Mouse (Mus musculus): ENCODE measurements at regions not wholly inside any gene's neighbourhood (a gene's known extent, or its start where the extent isn't known, plus 50 kb on each side); places are given as distances from the start of the nearest gene placed in this dataset.

DNA sequence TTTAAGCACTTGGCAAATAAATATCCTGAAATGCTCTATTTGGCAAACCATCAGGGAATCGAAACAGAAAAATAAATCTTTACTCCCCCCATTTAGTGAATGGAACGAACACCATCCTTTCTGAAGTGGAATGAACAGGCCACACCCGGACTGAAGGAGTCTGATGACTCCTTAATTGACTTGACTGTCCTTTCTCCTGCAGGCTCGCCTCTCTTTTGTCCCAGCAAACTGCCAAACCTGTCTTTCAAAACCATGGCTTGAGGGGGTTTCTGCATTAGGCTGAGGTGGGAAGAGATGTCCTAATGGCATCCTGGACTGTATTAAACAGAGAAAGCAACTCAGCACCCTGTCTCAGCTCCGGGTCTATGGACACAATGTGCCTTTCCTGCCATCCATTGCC, 234.1 kb downstream of the Ankrd50 start:
- no peak overlapping the region for H3K27ac ChIP-seq
- WGBS = 64% methylated on average over 5 of the region's 5 CpGs
- no peaks in the 10 kb centered on the region for H3K36me3 ChIP-seq
- no peaks in the 10 kb centered on the region for H3K27me3 ChIP-seq
- no peaks in the 10 kb centered on the region for H3K9me3 ChIP-seq
- H3K4me3 ChIP-seq = no peak overlapping the region
- ATAC-seq (ENCODE audit: borderline replicate concordance, extremely low read depth, low FRiP score, low TSS enrichment) = no peak
- H3K4me1 ChIP-seq = 0 out of 2 replicates have a peak, but pooled peaks cover 3% of the 10 kb centered on the region
- peak overlapping the region; percentile 12; the same call in 1 of the 2 replicates for H3K4me2 ChIP-seq
- no peak overlapping the region for H3K9ac ChIP-seq

DNA sequence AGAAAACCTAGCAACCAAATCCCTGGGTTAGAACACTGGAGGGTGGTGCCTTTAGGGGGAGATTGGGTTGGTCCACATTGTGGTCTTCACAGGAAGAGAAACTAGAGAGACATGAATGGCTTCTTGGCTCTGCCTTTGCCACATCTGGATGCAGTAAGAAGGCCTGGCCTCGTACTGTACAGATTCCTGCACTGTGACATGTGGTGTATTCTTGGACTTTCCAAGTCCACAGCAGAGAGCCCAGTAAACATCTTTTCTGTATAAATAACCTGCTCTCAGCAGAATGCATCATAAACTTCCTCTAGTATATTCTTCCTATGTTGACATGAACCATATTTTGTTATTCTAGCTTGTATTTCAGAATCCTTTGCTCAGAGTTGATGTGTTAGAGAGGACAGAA, 235.7 kb downstream of the Ankrd50 start:
- Histone ChIP-seq H3K27ac (no peak overlapping the region), H3K36me3 (no peaks in the 10 kb centered on the region), H3K9ac (no peak overlapping the region), H3K27me3 (no peaks in the 10 kb centered on the region), H3K4me3 (no peak overlapping the region), H3K4me1 (0 out of 2 replicates have a peak, but pooled peaks cover 3% of the 10 kb centered on the region), H3K4me2 (no peak overlapping the region), H3K9me3 (no peaks in the 10 kb centered on the region)
- WGBS = 50% methylated on average over 1 of the region's 1 CpGs
- ATAC-seq (ENCODE audit: borderline replicate concordance, extremely low read depth, low FRiP score, low TSS enrichment) = no peak

DNA sequence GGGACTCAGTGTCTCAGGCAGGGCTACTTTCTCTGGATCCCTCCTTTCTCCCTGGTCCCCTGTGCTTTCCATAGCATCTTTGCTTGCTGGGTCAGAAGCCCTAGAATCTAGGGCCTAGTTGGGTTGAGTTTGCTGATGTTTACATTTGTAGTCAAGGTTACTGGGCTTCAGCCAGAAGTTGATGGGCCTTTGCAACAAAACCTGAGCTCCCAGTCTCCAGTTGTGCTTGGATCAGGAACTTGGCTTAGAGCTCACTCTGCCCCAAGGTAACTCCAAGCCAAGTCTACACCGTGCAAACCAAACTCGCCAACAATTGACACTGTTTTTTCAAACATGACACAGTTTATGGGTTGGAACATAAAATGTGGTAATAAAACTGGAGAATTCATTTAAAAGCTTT, 238.2 kb downstream of the Ankrd50 start:
- no peak overlapping the region for H3K4me3 ChIP-seq
- H3K4me2 ChIP-seq = no peak overlapping the region
- H3K9ac ChIP-seq = no peak overlapping the region
- H3K27ac ChIP-seq = no peak overlapping the region
- ATAC-seq (ENCODE audit: borderline replicate concordance, extremely low read depth, low FRiP score, low TSS enrichment) = no peak
- no peaks in the 10 kb centered on the region for H3K4me1 ChIP-seq
- no peaks in the 10 kb centered on the region for H3K27me3 ChIP-seq
- H3K36me3 ChIP-seq = no peaks in the 10 kb centered on the region
- WGBS = 82% methylated on average over 2 of the region's 2 CpGs
- H3K9me3 ChIP-seq = no peaks in the 10 kb centered on the region; the same call in 1 of the 2 replicates

DNA sequence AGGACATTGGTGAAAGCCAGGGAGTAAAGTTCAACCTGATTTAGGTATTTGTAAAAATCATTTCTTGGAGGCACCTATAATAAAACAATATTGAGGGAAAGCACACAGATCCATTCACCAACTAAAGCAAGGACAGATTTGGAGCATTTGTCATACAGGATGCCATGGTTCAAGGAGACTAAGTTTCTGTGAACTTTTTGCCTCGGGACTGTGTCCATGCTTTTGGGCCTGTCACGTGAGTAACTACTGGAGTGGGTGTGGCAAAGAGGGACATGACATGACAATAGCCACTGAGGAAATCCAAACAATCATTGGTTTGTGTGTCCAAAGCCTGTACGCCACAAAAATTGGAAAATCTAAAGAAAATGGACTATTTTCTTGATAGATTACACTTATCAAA, 241.4 kb downstream of the Ankrd50 start:
- Histone ChIP-seq H3K36me3 (no peaks in the 10 kb centered on the region), H3K4me2 (no peak overlapping the region), H3K9me3 (no peaks in the 10 kb centered on the region; the same call in 1 of the 2 replicates), H3K4me3 (no peak overlapping the region), H3K4me1 (no peaks in the 10 kb centered on the region), H3K9ac (no peak overlapping the region), H3K27ac (no peak overlapping the region), H3K27me3 (no peaks in the 10 kb centered on the region)
- ATAC-seq (ENCODE audit: borderline replicate concordance, extremely low read depth, low FRiP score, low TSS enrichment) = no peak
- WGBS = 70% methylated on average over 3 of the region's 3 CpGs

DNA sequence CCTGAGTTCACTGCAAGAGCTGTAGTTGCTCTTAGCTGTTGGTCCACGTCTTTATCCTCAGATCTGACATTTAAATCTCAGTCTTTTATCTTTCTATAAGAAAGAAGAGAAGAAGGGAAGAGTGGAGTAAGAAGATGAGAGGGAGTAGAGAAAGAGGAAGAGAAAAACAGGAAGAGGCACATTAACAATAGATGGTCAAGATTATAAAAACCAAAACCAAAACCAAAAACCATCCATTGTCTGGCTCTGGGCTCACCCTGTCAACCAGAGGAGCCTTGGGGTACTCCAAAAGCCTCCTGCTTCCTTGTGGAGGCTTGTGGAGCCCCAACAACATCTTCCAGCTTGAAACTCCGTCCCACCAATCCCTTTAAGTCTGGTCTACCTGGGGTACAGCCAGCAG, 247.0 kb downstream of the Ankrd50 start:
- Histone ChIP-seq H3K4me1 (peaks cover 13% of the 10 kb centered on the region), H3K4me2 (no peak overlapping the region), H3K9ac (no peak overlapping the region), H3K27ac (no peak overlapping the region), H3K27me3 (no peaks in the 10 kb centered on the region), H3K9me3 (no peaks in the 10 kb centered on the region; the same call in 1 of the 2 replicates), H3K36me3 (no peaks in the 10 kb centered on the region), H3K4me3 (no peak overlapping the region)
- 66% methylated on average over 2 of the region's 2 CpGs for WGBS
- no peak for ATAC-seq (ENCODE audit: borderline replicate concordance, extremely low read depth, low FRiP score, low TSS enrichment)

DNA sequence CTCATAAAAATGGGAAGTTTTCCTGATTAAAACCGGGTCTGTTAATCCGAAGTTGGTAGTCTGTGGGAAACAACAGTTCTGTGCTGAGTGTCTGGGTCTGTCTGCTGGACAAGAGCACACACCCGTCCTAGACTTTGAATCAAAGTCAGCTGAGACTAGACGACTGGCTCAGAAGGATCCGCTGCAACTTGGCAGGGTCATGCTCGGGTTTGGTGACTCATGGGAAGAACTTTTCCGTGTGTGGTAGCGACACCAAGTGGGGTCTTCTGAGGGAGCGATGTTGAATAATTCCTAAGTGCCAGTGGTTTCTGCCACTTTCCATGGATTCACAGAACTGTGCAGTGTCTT, 248.9 kb downstream of the Ankrd50 start:
- WGBS = 68% methylated on average over 9 of the region's 9 CpGs
- ATAC-seq (ENCODE audit: borderline replicate concordance, extremely low read depth, low FRiP score, low TSS enrichment) = no peak
- no peaks in the 10 kb centered on the region for H3K36me3 ChIP-seq
- H3K9ac ChIP-seq = no peak overlapping the region
- H3K27me3 ChIP-seq = no peaks in the 10 kb centered on the region
- H3K9me3 ChIP-seq = no peaks in the 10 kb centered on the region
- no peak overlapping the region for H3K27ac ChIP-seq
- H3K4me1 ChIP-seq = peaks cover 24% of the 10 kb centered on the region
- no peak overlapping the region for H3K4me2 ChIP-seq
- no peak overlapping the region for H3K4me3 ChIP-seq

DNA sequence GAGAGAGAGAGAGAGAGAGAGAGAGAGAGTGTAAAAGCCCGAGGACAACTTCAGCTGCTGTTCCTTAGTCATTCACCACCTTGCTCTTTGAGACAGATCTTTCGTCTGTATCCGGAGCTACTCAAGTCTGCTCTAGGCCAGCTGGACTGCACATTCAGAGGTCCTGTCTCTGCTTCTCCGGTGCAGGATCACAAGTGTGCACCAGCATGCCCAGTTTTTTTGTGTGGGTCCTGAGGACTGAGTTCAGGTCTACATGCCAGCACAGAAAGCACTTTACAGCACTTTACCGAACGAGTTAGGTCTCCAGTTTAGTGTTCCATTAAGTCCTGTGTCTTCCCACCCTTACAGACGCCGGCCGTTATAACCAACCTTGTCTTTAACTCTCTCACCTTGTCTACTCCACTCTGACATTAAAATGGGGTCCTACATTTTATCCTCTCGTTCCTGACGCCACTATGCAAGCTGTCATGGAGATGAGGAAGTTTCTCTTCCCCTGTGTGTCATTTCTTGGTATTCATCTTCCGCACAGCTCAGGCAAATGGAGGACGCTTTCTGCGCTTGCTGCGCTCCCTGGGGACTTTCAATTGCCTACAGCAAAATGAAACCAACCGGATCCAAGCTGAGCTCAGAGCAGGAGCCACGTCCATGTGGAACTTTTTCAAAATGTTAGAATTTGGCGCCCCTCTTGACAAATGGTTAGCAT, 249.5 kb downstream of the Ankrd50 start:
- Histone ChIP-seq H3K27me3 (no peaks in the 10 kb centered on the region), H3K4me1 (peaks cover 24% of the 10 kb centered on the region), H3K9ac (no peak overlapping the region), H3K27ac (no peak overlapping the region), H3K36me3 (no peaks in the 10 kb centered on the region), H3K9me3 (no peaks in the 10 kb centered on the region), H3K4me3 (no peak overlapping the region), H3K4me2 (no peak overlapping the region)
- WGBS = 72% methylated on average over 18 of the region's 18 CpGs
- ATAC-seq (ENCODE audit: borderline replicate concordance, extremely low read depth, low FRiP score, low TSS enrichment) = no peak

DNA sequence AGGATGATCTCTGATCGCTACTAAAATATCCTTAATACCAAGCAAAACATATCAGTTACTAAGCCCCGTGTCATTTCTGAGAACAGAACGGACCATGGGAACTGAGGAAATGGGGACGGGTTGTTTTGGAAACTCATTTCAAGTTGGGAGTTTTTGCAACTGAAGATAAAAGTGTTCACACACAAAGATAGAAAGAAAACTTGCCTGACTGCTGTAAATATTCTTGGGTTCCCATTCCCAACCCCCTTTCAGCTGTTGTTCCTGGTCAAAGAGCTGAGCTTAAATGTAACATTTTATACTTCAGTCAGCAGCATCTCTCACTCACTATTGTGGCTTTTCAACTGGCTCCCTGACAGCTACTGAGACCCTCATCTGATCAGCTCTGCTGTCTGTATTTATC, 250.1 kb downstream of the Ankrd50 start:
- Histone ChIP-seq H3K4me1 (peaks cover 24% of the 10 kb centered on the region), H3K9ac (no peak overlapping the region), H3K4me2 (no peak overlapping the region), H3K36me3 (no peaks in the 10 kb centered on the region), H3K27ac (no peak overlapping the region), H3K27me3 (no peaks in the 10 kb centered on the region), H3K9me3 (no peaks in the 10 kb centered on the region), H3K4me3 (no peak overlapping the region)
- no peak for ATAC-seq (ENCODE audit: borderline replicate concordance, extremely low read depth, low FRiP score, low TSS enrichment)
- WGBS = 50% methylated on average over 4 of the region's 4 CpGs

DNA sequence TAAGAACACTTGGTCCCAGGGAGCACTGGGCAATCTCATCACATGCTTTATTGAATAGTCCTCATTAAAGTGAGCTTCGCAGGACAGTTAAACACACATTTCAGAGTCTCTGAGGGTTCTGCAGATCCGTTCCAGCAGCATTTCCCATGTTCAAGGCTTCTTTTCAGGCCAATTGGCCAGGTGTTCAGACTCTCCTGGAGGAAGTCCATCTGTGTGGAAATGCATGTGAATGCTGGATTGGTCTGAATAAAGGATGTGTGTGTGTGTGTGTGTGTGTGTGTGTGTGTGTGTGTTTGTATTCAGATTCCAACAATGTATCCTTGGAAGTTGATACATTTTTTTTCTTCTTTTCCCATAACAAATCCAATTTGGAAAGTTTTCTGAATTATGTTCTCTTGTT, 250.6 kb downstream of the Ankrd50 start:
- 68% methylated on average over 2 of the region's 2 CpGs for WGBS
- Histone ChIP-seq H3K9me3 (no peaks in the 10 kb centered on the region), H3K4me2 (no peak overlapping the region), H3K9ac (no peak overlapping the region), H3K4me3 (no peak overlapping the region), H3K4me1 (peaks cover 27% of the 10 kb centered on the region), H3K27me3 (no peaks in the 10 kb centered on the region), H3K36me3 (no peaks in the 10 kb centered on the region), H3K27ac (no peak overlapping the region)
- ATAC-seq (ENCODE audit: borderline replicate concordance, extremely low read depth, low FRiP score, low TSS enrichment) = no peak

DNA sequence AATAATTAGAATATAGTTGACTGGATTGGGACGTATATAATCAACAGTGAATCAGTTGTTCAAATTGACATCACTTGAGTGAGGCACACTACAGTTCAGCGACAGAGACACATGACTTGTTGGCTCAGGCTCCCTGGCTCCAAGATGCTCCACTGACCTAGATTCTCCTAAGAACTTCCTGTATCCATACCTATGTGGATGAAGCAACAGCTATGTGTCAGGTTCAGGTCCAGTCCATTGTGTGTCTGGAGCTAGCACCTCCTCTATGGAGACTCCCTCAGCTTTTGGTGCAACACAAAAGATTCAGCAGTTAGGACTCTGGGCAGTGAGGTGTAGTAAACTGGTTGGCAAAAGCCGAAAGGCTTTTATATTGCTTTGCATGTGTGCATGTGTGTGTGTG, 251.6 kb downstream of the Ankrd50 start:
- no peak overlapping the region for H3K9ac ChIP-seq
- WGBS = 77% methylated on average over 3 of the region's 3 CpGs
- no peak for ATAC-seq (ENCODE audit: borderline replicate concordance, extremely low read depth, low FRiP score, low TSS enrichment)

DNA sequence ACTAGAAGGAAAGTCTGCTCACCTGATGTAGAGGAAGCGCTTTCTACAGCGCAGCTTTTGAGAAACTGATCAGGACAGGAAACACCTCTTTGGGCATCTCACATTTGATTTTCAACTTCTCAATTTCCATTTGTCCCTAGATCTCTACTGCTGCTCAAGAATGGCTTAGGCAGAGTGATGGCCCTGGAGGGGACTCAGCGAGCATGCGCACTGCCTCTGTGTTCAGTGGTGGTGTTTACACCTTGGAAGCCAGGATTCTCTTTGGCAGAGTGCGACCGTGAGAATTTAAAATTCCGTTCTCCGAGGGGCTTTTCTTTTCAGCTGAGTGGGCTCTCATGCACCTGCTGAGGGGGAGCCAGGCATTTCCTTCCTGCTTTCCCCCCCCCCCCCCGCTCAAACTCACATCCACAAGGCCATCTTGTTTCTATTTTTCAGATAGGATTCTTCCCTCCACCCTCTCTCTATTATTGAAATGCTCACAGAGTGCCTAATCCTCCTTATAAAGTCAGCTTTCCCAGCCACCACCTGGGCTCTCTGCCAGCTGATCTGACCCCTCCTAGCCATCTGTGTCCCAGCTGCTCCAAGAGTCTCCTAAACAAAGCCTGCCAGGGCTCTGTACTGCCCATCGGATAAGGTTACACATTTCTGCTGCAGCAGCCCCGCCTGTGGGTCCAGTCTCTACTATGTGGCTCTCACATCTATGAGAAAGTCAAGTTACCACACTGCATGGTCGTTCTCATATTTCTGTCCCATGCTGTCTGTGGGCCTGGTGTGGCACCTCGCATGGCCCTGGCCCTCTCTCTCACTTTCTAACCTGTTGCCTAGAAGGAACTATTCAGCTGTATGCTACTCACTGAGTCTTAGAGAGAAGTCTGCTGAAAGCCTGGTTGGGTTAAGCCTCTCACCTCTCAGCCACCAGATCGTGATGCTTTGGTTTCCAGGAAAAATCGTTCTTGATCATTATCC, 252.2 kb downstream of the Ankrd50 start:
- H3K9ac ChIP-seq = no peak overlapping the region
- H3K9me3 ChIP-seq = no peaks in the 10 kb centered on the region
- peak overlapping the region; percentile 8 for H3K4me2 ChIP-seq
- H3K27ac ChIP-seq = peak overlapping the region; percentile 35
- no peak overlapping the region for H3K4me3 ChIP-seq
- H3K27me3 ChIP-seq = no peaks in the 10 kb centered on the region
- peaks cover 28% of the 10 kb centered on the region for H3K4me1 ChIP-seq
- ATAC-seq (ENCODE audit: borderline replicate concordance, extremely low read depth, low FRiP score, low TSS enrichment) = peak; percentile 78
- H3K36me3 ChIP-seq = no peaks in the 10 kb centered on the region
- 37% methylated on average over 15 of the region's 15 CpGs for WGBS

More for the DNA sequence above, 251.6 kb downstream of the Ankrd50 start:
- H3K4me2 ChIP-seq = no peak overlapping the region
- H3K27me3 ChIP-seq = no peaks in the 10 kb centered on the region
- H3K4me1 ChIP-seq = peaks cover 28% of the 10 kb centered on the region
- H3K27ac ChIP-seq = peak overlapping the region; percentile 35; the same call in 1 of the 2 replicates
- H3K36me3 ChIP-seq = no peaks in the 10 kb centered on the region
- H3K9me3 ChIP-seq = no peaks in the 10 kb centered on the region
- no peak overlapping the region for H3K4me3 ChIP-seq

DNA sequence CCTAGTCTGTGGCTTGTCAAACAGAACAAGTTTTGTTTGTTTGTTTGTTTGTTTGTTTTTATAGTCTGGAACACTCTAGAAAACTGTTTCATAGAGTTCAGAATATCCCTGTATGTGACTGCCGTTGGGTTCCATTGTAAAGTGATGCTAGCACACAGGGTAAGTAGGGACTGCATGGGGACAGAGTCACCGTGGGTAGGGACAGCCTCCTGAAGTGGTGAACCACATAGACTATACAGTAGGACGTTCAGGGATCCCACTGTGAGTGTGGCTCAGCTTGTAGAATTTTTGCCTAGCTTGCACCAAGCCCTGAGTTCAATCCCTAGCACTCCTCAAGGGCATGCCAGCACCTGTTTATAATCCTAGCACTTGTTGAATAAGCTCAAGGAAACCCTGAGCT, 253.1 kb downstream of the Ankrd50 start:
- H3K9ac ChIP-seq = no peak overlapping the region
- no peak for ATAC-seq (ENCODE audit: borderline replicate concordance, extremely low read depth, low FRiP score, low TSS enrichment)
- H3K27me3 ChIP-seq = peaks cover 6% of the 10 kb centered on the region; the same call in 1 of the 2 replicates
- no peak overlapping the region for H3K27ac ChIP-seq
- 83% methylated on average over 3 of the region's 3 CpGs for WGBS
- peaks cover 28% of the 10 kb centered on the region for H3K4me1 ChIP-seq
- H3K9me3 ChIP-seq = no peaks in the 10 kb centered on the region
- no peak overlapping the region for H3K4me3 ChIP-seq
- H3K36me3 ChIP-seq = no peaks in the 10 kb centered on the region
- no peak overlapping the region for H3K4me2 ChIP-seq

All from lung, embryonic 15.5 days (tissue).